Mouse (Mus musculus) adrenal gland, adult 2 months (tissue): ENCODE data around the gene Scamp3. TPM values are rescaled to one million over a fixed set of nuclear protein-coding genes. Genes with fewer than 3 reads are reported as not detected.

Source experiments
- DNase-seq: peaks from one replicate; pipeline ENCODE4 v3.0.0; 2021
- microRNA-seq, 2 experiments: library from miRNA; unstranded; fragments of <30 nt; microRNA quantifications; one replicate each; pipeline ENCODE4 v1.2.0; 2021
- polyA plus RNA-seq: library from polyadenylated mRNA; depleted of rRNA; stranded (reverse); fragments of >200 nt; gene quantifications from 2 replicates; pipeline ENCODE4 v1.2.3, GENCODE M21; 2012; rRNA removed
- total RNA-seq, 2 experiments: library from RNA; stranded (reverse); gene quantifications; 2 replicates each; pipeline ENCODE4 v1.2.3; 2021

Gene Scamp3
- total and polyA plus RNA-seq, 3 experiments = 87.1 to 299 (median 104) TPM

- DNase-seq = no peak
Observed at GRCm38 (mm10) chr3:89226361-89226760, 49.1 kb downstream of the Scamp3 start.

GRCm38 (mm10) chr3:89226900-89227299 is 49.6 kb downstream of the Scamp3 start, which contains the start of gene Mtx1:
Mtx1 (minus strand) TSS chr3:89227088.
- DNase-seq = no peak

GRCm38 (mm10) chr3:89227307-89228179 is 50.3 kb downstream of the Scamp3 start:
- peak; percentile 91 for DNase-seq

GRCm38 (mm10) chr3:89228180-89228549 is 50.9 kb downstream of the Scamp3 start:
- DNase-seq = peak; percentile 92

- DNase-seq = no peak
Observed at GRCm38 (mm10) chr3:89228836-89229235, 51.6 kb downstream of the Scamp3 start, which contains the start of gene Muc1. Muc1 (plus strand) TSS chr3:89229057.

GRCm38 (mm10) chr3:89229276-89229675 is 52.0 kb downstream of the Scamp3 start:
- no peak for DNase-seq

GRCm38 (mm10) chr3:89230561-89230960 is 53.3 kb downstream of the Scamp3 start:
- DNase-seq = no peak

- no peak for DNase-seq
Observed at GRCm38 (mm10) chr3:89231345-89231744, 54.1 kb downstream of the Scamp3 start.

- DNase-seq = no peak
Observed at GRCm38 (mm10) chr3:89231772-89232275, 54.6 kb downstream of the Scamp3 start.

Small RNAs within 50 kb of the gene (microRNA-seq; reads per million reads assigned to microRNA genes)
- gene Mir92b = 37.6 to 38.7 reads per million in 2 experiments

Other genes starting within 250 kb of the Scamp3 start
- gene Ash1l, start 226.9 kb upstream of the Scamp3 start, total RNA-seq = 10 to 100 TPM; 38.3 to 57.0 TPM
- gene Ash1l, start 226.9 kb upstream of the Scamp3 start, polyA plus RNA-seq = 3.9 and 4.9 TPM in 2 replicates
- gene Dap3, start 226.3 kb upstream of the Scamp3 start, total RNA-seq = 100 to 1,000 TPM; 129 to 130 TPM
- 26.2 and 30.4 TPM in 2 replicates for gene Dap3, start 226.3 kb upstream of the Scamp3 start, polyA plus RNA-seq
- gene Rusc1, start 84.2 kb upstream of the Scamp3 start, total RNA-seq = 10 to 100 TPM; 23.3 to 32.5 TPM
- gene Rusc1, start 84.2 kb upstream of the Scamp3 start, polyA plus RNA-seq = 56.4 and 66.6 TPM in 2 replicates
- not detected for gene Gm43738, start 76.4 kb upstream of the Scamp3 start, total RNA-seq
- gene Gm43738, start 76.4 kb upstream of the Scamp3 start, polyA plus RNA-seq = not detected in 2 replicates
- 100 to 1,000 TPM; 208 to 632 TPM for gene Fdps, start 75.5 kb upstream of the Scamp3 start, total RNA-seq
- gene Fdps, start 75.5 kb upstream of the Scamp3 start, polyA plus RNA-seq = 253 and 549 TPM in 2 replicates
- under 1 TPM in 1 of 2 experiments, not detected in 1; 0.81 TPM for gene Pklr, start 41.3 kb upstream of the Scamp3 start, total RNA-seq
- 0.55 TPM in 1 of 2 replicates, not detected in the other for gene Pklr, start 41.3 kb upstream of the Scamp3 start, polyA plus RNA-seq
- gene Hcn3, start 17.3 kb upstream of the Scamp3 start, total RNA-seq = 1 to 10 TPM; 2.4 to 6.6 TPM
- gene Hcn3, start 17.3 kb upstream of the Scamp3 start, polyA plus RNA-seq = 20.9 and 34.5 TPM in 2 replicates
- 10 to 100 TPM; 39.3 to 73.3 TPM for gene Clk2, start 12.7 kb upstream of the Scamp3 start, total RNA-seq
- 52.2 and 63.4 TPM in 2 replicates for gene Clk2, start 12.7 kb upstream of the Scamp3 start, polyA plus RNA-seq
- 10 to 100 TPM; 15.2 to 16.3 TPM for gene Fam189b, start 5.7 kb downstream of the Scamp3 start, total RNA-seq
- gene Fam189b, start 5.7 kb downstream of the Scamp3 start, polyA plus RNA-seq = 80.2 and 84.4 TPM in 2 replicates
- 10 to 100 TPM; 74.4 to 74.6 TPM for gene Gba, start 25.5 kb downstream of the Scamp3 start, total RNA-seq
- gene Gba, start 25.5 kb downstream of the Scamp3 start, polyA plus RNA-seq = 40.2 and 43.9 TPM in 2 replicates
- gene Thbs3, start 37.7 kb downstream of the Scamp3 start, total RNA-seq = 10 to 100 TPM in 1 of 2 experiments, 1 to 10 TPM in 1; 8.9 to 10.1 TPM
- 10.1 and 10.2 TPM in 2 replicates for gene Thbs3, start 37.7 kb downstream of the Scamp3 start, polyA plus RNA-seq
- gene Mtx1, start 49.6 kb downstream of the Scamp3 start, total RNA-seq = 100 to 1,000 TPM; 150 to 174 TPM
- gene Mtx1, start 49.6 kb downstream of the Scamp3 start, polyA plus RNA-seq = 252 and 300 TPM in 2 replicates
- gene Muc1, start 51.6 kb downstream of the Scamp3 start, total RNA-seq = under 1 TPM; 0.24 to 0.32 TPM
- 0.53 and 0.85 TPM in 2 replicates for gene Muc1, start 51.6 kb downstream of the Scamp3 start, polyA plus RNA-seq
- gene Krtcap2, start 68.5 kb downstream of the Scamp3 start, total RNA-seq = 100 to 1,000 TPM; 143 to 163 TPM
- gene Krtcap2, start 68.5 kb downstream of the Scamp3 start, polyA plus RNA-seq = 433 and 437 TPM in 2 replicates
- gene Trim46, start 68.8 kb downstream of the Scamp3 start, total RNA-seq = 1 to 10 TPM; 1.9 to 2.3 TPM
- gene Trim46, start 68.8 kb downstream of the Scamp3 start, polyA plus RNA-seq = 6.0 and 9.1 TPM in 2 replicates
- gene Dpm3, start 81.9 kb downstream of the Scamp3 start, total RNA-seq = 100 to 1,000 TPM; 134 to 150 TPM
- 509 and 645 TPM in 2 replicates for gene Dpm3, start 81.9 kb downstream of the Scamp3 start, polyA plus RNA-seq
- gene Slc50a1, start 93.1 kb downstream of the Scamp3 start, total RNA-seq = 10 to 100 TPM; 49.9 to 54.7 TPM
- 153 TPM in 2 replicates for gene Slc50a1, start 93.1 kb downstream of the Scamp3 start, polyA plus RNA-seq
- gene Efna1, start 103.7 kb downstream of the Scamp3 start, total RNA-seq = 10 to 100 TPM in 1 of 2 experiments, 1 to 10 TPM in 1; 8.0 to 16.6 TPM
- 17.5 and 24.0 TPM in 2 replicates for gene Efna1, start 103.7 kb downstream of the Scamp3 start, polyA plus RNA-seq
- gene Efna3, start 145.5 kb downstream of the Scamp3 start, total RNA-seq = under 1 TPM; 0.26 to 0.55 TPM
- 0.21 and 1.0 TPM in 2 replicates for gene Efna3, start 145.5 kb downstream of the Scamp3 start, polyA plus RNA-seq
- 1 to 10 TPM in 1 of 2 experiments, under 1 TPM in 1; 0.63 to 1.9 TPM for gene Efna4, start 160.6 kb downstream of the Scamp3 start, total RNA-seq
- gene Efna4, start 160.6 kb downstream of the Scamp3 start, polyA plus RNA-seq = 1.8 and 3.5 TPM in 2 replicates
- 10 to 100 TPM; 56.1 to 87.5 TPM for gene Adam15, start 172.5 kb downstream of the Scamp3 start, total RNA-seq
- gene Adam15, start 172.5 kb downstream of the Scamp3 start, polyA plus RNA-seq = 142 and 182 TPM in 2 replicates
- gene Dcst2, start 184.5 kb downstream of the Scamp3 start, total RNA-seq = 1 to 10 TPM in 1 of 2 experiments, under 1 TPM in 1; 0.40 to 1.3 TPM
- 0.61 and 1.2 TPM in 2 replicates for gene Dcst2, start 184.5 kb downstream of the Scamp3 start, polyA plus RNA-seq
- gene Dcst1, start 187.8 kb downstream of the Scamp3 start, total RNA-seq = under 1 TPM in 1 of 2 experiments, not detected in 1; 0.41 TPM
- 0.46 and 0.53 TPM in 2 replicates for gene Dcst1, start 187.8 kb downstream of the Scamp3 start, polyA plus RNA-seq
- gene Zbtb7b, start 217.3 kb downstream of the Scamp3 start, total RNA-seq = 100 to 1,000 TPM in 1 of 2 experiments, 10 to 100 TPM in 1; 84.0 to 102 TPM
- 117 and 121 TPM in 2 replicates for gene Zbtb7b, start 217.3 kb downstream of the Scamp3 start, polyA plus RNA-seq
- 1 to 10 TPM; 1.7 to 1.8 TPM for gene Lenep, start 225.3 kb downstream of the Scamp3 start, total RNA-seq
- gene Lenep, start 225.3 kb downstream of the Scamp3 start, polyA plus RNA-seq = 0.58 TPM in 1 of 2 replicates, not detected in the other
- gene Flad1, start 234.4 kb downstream of the Scamp3 start, total RNA-seq = 10 to 100 TPM; 32.2 to 50.7 TPM
- 33.2 and 45.2 TPM in 2 replicates for gene Flad1, start 234.4 kb downstream of the Scamp3 start, polyA plus RNA-seq
- 10 to 100 TPM; 17.3 to 21.5 TPM for gene Cks1b, start 240.9 kb downstream of the Scamp3 start, total RNA-seq
- gene Cks1b, start 240.9 kb downstream of the Scamp3 start, polyA plus RNA-seq = 9.3 and 9.7 TPM in 2 replicates
- 100 to 1,000 TPM in 1 of 2 experiments, 10 to 100 TPM in 1; 69.6 to 113 TPM for gene Shc1, start 241.0 kb downstream of the Scamp3 start, total RNA-seq
- gene Shc1, start 241.0 kb downstream of the Scamp3 start, polyA plus RNA-seq = 62.6 and 67.4 TPM in 2 replicates